Mouse (Mus musculus) intestine, postnatal 0 days (tissue): ENCODE data around the gene Tcf7. TPM values are rescaled to one million over a fixed set of nuclear protein-coding genes. Genes with fewer than 3 reads are reported as not detected.

Experiments
- ATAC-seq: fragments of 200-750 bp; cut with Nextera tagmentation; 2 replicates; pipeline ENCODE4 v1.8.0; 2017; ENCODE audit warnings: mild to moderate bottlenecking, moderate TSS enrichment, moderate library complexity
- H3K27ac ChIP-seq: fragments of 300-500 bp; sonication (generic); 2 replicates; pipeline ENCODE4 v1.5.1; 2014; ENCODE audit warnings: mild to moderate bottlenecking, low read depth, low read length, moderate library complexity
- H3K27me3 ChIP-seq: fragments of 300-500 bp; sonication (generic); replicated peaks from 2 replicates; pipeline ENCODE4 v1.6.1; 2014; ENCODE audit warnings: low read length, mixed read lengths; ENCODE audit not compliant: control insufficient read depth, insufficient read depth
- H3K36me3 ChIP-seq: fragments of 300-500 bp; sonication (generic); 2 replicates; pipeline ENCODE4 v1.6.1; 2014; ENCODE audit warnings: mild to moderate bottlenecking, moderate library complexity; ENCODE audit not compliant: control insufficient read depth, insufficient read depth
- H3K4me1 ChIP-seq: fragments of 300-500 bp; sonication (generic); replicated peaks from 2 replicates; pipeline ENCODE4 v1.6.1; 2014; ENCODE audit warnings: antibody characterized with exemption, low read length, mixed read lengths; ENCODE audit not compliant: control insufficient read depth, insufficient read depth
- H3K4me2 ChIP-seq: fragments of 300-500 bp; sonication (generic); replicated peaks from 2 replicates; pipeline ENCODE4 v1.6.1; 2014; ENCODE audit warnings: low read depth, mild to moderate bottlenecking, moderate library complexity
- H3K4me3 ChIP-seq: fragments of 300-500 bp; sonication (generic); 2 replicates; pipeline ENCODE4 v1.5.1; 2014; ENCODE audit warnings: low read depth, low read length
- H3K9ac ChIP-seq: fragments of 300-500 bp; sonication (generic); 2 replicates; pipeline ENCODE4 v1.6.1; 2014; ENCODE audit warnings: mild to moderate bottlenecking, low read depth, low read length
- H3K9me3 ChIP-seq: fragments of 300-500 bp; sonication (generic); 2 replicates; pipeline ENCODE4 v1.6.1; 2016; ENCODE audit warnings: mixed run types; ENCODE audit not compliant: control insufficient read depth
- CTCF ChIP-seq: sonication (generic); IDR thresholded peaks from 2 replicates; pipeline ENCODE4 v1.5.1; 2016; ENCODE audit warnings: low read depth, mild to moderate bottlenecking, control low read depth, antibody characterized with exemption, moderate library complexity
- WGBS: fragments of 180-500 bp; shearing (Covaris S2); extraction: QIAGEN DNeasy Blood & Tissue Kit; methylation state at CpG from one replicate; pipeline ENCODE4 v1.1.7; 2014; 5-methylcytosine and 5-hydroxymethylcytosine counted together
- polyA plus RNA-seq: library from polyadenylated mRNA; unstranded; fragments of >200 nt; fragmentation: Nextera tagmentation; extraction: Ambion mirVana; gene quantifications from 2 replicates; pipeline ENCODE4 v1.2.1, GENCODE M21; 2015

Tcf7 gene
- polyA plus RNA-seq, 1 experiment from 2014 or later, result 3.3 TPM

DNA sequence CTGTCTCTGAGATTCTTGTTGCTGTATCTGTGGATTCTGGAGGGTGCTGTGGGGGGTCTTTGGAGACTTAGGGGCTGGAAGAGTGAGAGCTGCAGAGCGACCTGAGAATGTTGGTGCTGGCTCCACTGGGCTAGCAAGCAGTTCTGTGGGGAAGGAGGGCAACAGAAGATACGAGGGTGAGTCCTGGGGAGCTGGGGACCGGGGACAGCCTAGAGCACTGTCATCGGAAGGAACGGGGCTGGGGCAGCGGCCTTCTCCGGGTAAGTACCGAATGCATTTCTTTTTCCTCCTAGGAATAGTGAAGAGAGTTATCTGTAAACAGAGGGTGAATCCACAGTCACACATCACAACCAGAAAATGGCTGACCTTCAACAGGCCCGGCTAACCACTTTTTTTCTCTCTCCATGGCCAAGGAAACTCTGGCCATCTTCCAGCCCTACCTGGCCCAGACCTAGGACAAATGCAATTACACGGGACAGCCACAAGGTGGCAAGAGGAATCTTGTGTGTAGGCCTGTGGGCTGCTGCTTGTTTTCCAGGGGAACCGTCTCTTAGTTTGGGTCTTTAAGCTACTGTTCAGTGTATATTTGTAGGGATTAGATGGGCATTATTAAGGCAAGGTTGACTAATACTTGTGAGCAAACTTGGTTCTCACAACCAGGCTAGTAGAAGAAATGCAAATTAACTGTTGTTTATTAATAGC is 29.0 kb downstream of the Tcf7 start:
- Histone ChIP-seq H3K4me2 (no peak overlapping the region), H3K4me1 (no peaks in the 10 kb centered on the region), H3K27me3 (no peaks in the 10 kb centered on the region), H3K9me3 (no peaks in the 10 kb centered on the region), H3K9ac (no peak overlapping the region), H3K27ac (no peak overlapping the region), H3K4me3 (no peak overlapping the region), H3K36me3 (no peaks in the 10 kb centered on the region)
- 56% methylated on average over 11 of the region's 11 CpGs for WGBS
- peak; percentile 58; the same call in 1 of the 2 replicates for ATAC-seq
- peak; percentile 89 for TF ChIP-seq CTCF

DNA sequence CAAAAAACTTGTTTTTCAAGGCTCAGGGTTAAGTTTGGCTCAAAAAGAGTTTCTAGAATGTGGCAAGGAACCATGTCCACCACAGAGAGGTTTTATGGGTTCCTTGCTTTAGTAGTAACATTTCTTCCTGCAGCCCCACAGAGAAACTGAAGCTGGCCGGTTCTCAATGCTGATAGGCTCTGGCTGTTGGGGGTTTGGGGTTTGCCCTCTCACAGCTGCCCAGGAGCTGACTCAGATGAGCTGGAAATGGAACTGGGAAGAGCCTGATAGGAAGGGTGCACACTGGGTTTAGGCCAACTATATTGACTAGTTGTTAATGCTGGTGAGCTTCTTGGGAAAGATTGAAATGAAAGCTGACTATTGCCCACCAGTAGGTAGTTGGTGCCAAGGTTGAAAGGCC is 30.1 kb downstream of the Tcf7 start:
- H3K4me3 ChIP-seq, result no peak overlapping the region
- no peak overlapping the region for H3K4me2 ChIP-seq
- TF ChIP-seq CTCF, result no peak
- peaks cover 6% of the 10 kb centered on the region for H3K36me3 ChIP-seq
- no peaks in the 10 kb centered on the region for H3K4me1 ChIP-seq
- H3K27me3 ChIP-seq, result no peaks in the 10 kb centered on the region
- WGBS, result 55% methylated on average over 1 of the region's 1 CpGs
- no peak for ATAC-seq
- H3K27ac ChIP-seq, result peak overlapping the region; percentile 50; the same call in 1 of the 2 replicates
- H3K9me3 ChIP-seq, result no peaks in the 10 kb centered on the region
- no peak overlapping the region for H3K9ac ChIP-seq

DNA sequence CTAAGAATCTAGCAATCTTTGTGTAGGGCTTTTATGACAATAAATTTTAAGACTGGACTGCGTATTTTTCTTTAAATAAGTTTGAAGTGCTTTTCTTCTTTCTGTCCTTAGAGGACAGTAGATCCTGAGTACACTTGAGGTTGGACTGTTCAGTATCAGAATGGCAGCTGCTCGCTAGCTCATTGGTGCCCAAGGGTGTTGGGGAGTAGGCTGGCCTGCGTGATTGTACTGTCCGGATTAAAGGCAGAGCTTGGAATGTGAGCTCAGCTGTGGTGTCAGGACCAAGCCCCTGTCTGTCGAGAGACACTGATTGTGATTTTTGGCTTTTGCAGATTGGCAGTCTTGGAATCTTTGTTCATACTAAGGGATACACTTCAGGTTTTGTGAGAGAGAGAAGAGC is 31.0 kb downstream of the Tcf7 start:
- no peak overlapping the region for H3K27ac ChIP-seq
- H3K27me3 ChIP-seq, result no peaks in the 10 kb centered on the region
- H3K4me2 ChIP-seq, result no peak overlapping the region
- no peak overlapping the region for H3K4me3 ChIP-seq
- H3K36me3 ChIP-seq, result peaks cover 15% of the 10 kb centered on the region
- H3K9me3 ChIP-seq, result no peaks in the 10 kb centered on the region
- no peak for ATAC-seq
- H3K4me1 ChIP-seq, result no peaks in the 10 kb centered on the region
- WGBS, result 68% methylated on average over 5 of the region's 5 CpGs
- H3K9ac ChIP-seq, result no peak overlapping the region
- no peak for TF ChIP-seq CTCF

DNA sequence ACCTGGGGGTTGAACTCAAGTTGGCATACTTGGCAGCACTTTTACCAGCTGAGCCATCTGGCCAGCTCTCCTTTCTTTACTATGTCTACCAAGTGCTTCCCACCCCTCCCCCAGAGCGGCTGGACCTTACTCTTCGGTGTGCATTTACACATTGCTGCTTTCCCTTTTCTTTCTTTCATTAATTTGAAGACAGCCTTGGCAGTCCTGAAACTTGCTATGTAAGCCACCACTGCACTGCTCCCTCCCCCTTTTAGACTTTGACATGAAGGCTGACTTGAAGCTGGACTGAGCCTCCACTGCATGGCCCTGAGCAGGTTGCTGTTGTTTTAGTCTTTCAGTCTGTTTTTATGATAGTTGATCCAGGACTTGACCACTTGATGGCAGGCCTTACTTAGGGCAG is 33.4 kb downstream of the Tcf7 start:
- no peaks in the 10 kb centered on the region for H3K4me1 ChIP-seq
- WGBS, result 88% methylated on average over 2 of the region's 2 CpGs
- no peak overlapping the region for H3K4me3 ChIP-seq
- 0 out of 2 replicates have a peak overlapping the region, but pooled peaks have one; percentile 0 for H3K27ac ChIP-seq
- peak; percentile 37; the same call in 1 of the 2 replicates for TF ChIP-seq CTCF
- no peaks in the 10 kb centered on the region for H3K27me3 ChIP-seq
- no peak overlapping the region for H3K9ac ChIP-seq
- no peak for ATAC-seq
- H3K36me3 ChIP-seq, result peaks cover 29% of the 10 kb centered on the region
- H3K4me2 ChIP-seq, result no peak overlapping the region
- no peaks in the 10 kb centered on the region for H3K9me3 ChIP-seq

DNA sequence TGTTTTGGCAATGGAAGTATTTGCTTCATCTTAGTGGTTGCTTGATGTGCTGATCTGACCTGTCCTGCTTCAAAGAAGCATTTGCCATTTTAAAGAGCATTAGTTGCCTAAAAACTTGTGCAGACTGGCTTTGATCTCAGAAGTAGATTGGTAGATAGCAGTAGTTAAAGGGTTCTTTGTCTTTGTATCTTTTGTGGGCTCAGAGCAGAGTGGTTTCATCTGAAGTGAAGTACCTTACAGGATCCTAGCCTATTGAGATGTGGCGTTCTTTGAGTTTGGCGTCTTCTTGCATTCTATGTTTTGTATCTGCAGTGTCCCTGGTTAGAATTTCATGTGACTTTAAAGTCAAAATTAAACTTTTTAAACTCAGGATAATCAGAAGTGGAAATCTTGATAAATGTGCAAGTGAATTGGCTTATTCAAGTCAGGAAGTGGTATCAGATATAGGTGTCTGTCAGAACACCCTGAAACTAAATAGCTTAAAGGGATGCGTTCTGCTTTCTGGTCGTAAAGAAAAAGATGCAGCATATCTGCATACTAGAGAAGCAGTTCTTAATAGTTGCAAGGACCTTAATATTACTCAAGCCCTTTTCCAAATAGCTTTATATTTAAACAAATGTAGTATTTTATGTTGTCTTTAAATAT is 41.8 kb downstream of the Tcf7 start:
- peaks cover 31% of the 10 kb centered on the region for H3K36me3 ChIP-seq
- H3K4me2 ChIP-seq, result no peak overlapping the region
- TF ChIP-seq CTCF, result no peak
- H3K4me3 ChIP-seq, result no peak overlapping the region
- no peak overlapping the region for H3K9ac ChIP-seq
- H3K27ac ChIP-seq, result no peak overlapping the region
- no peaks in the 10 kb centered on the region for H3K9me3 ChIP-seq
- no peaks in the 10 kb centered on the region for H3K4me1 ChIP-seq
- ATAC-seq, result no peak
- WGBS, result 84% methylated on average over 4 of the region's 4 CpGs
- H3K27me3 ChIP-seq, result no peaks in the 10 kb centered on the region

DNA sequence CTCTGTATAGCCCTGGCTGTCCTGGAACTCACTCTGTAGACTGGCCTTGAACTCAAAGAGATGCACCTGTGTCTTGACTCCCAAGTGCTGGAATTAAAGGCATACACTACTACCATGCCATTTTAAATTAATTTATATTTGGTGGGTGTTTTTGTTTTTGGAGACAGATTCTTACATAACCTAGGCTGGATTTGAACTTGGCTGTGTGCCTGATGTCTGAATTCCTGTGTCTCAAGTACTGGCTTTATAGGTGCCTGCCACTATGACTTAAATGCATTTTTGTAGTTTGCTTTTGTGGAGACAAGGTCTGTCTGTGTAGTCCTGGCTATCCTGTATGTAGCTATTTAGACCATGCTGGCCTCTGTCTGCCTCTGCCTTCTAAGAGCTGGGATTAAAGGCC is 48.3 kb downstream of the Tcf7 start:
- no peak overlapping the region for H3K9ac ChIP-seq
- H3K27ac ChIP-seq, result no peak overlapping the region
- no peaks in the 10 kb centered on the region for H3K9me3 ChIP-seq
- peaks cover 2% of the 10 kb centered on the region; the same call in 1 of the 2 replicates for H3K36me3 ChIP-seq
- H3K4me1 ChIP-seq, result no peaks in the 10 kb centered on the region; the same call in 1 of the 2 replicates
- no peak overlapping the region for H3K4me2 ChIP-seq
- TF ChIP-seq CTCF, result no peak
- no peak overlapping the region for H3K4me3 ChIP-seq
- ATAC-seq, result no peak
- no peaks in the 10 kb centered on the region for H3K27me3 ChIP-seq
